Mouse (Mus musculus) cerebellum, adult (tissue): Measurements from ENCODE around the gene Opa1.

ENCODE experiments used
- ATAC-seq: cut with Nextera tagmentation; 2 replicates; pipeline ENCODE4 v1.9.2; 2017; ENCODE audit warnings: mild to moderate bottlenecking, moderate library complexity, mixed read lengths; ENCODE audit not compliant: insufficient number of reproducible peaks, low FRiP score, low TSS enrichment

The Opa1 gene

DNA sequence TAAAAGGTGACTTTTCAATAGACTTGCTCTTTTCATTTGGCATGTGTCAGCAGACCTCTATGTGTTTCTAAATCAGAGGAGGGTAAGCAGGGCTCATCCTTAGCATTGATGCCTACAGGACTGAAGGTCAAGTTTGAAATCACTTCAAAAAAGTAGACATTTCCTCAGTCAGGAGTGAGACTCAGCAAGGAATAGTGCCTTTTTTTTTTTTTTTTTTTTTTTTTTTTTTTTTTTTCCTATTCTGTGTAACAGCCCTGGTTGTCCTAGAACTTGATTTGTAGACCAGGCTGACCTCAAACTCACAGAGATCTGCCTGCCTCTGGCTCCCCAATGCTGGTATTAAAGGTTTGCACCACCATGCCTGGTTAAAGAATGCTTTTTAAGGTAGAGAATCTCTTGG, 67.1 kb downstream of the Opa1 start:
- ATAC-seq, result no peak

- no peak for ATAC-seq
Observed at GRCm38 (mm10) chr16:29656187-29656825, 77.2 kb downstream of the Opa1 start.

DNA sequence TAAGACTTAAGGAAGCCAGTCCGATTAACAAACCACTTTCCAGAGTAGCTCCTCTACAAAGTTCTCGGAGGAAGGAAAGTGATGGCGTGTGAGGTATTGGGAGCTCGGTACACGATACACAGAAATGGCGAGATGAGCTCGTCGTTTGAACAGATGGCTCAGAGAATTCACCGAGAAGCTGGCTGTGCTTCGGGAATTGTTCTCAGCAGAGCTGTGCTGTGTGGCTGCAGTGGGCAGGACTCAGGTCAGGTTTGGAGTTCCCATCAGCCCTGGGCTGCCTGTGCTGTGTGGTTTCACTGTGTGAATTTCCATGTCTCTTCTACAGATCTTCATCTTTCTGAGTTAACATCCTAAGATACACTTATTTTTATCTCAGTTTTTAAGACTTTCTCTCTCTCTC, 77.8 kb downstream of the Opa1 start:
- ATAC-seq, result no peak

GRCm38 (mm10) chr16:29657650-29658548, 78.8 kb downstream of the Opa1 start:
- ATAC-seq, result no peak

- ATAC-seq, result no peak
Observed at GRCm38 (mm10) chr16:29659101-29659810, 80.1 kb downstream of the Opa1 start.

DNA sequence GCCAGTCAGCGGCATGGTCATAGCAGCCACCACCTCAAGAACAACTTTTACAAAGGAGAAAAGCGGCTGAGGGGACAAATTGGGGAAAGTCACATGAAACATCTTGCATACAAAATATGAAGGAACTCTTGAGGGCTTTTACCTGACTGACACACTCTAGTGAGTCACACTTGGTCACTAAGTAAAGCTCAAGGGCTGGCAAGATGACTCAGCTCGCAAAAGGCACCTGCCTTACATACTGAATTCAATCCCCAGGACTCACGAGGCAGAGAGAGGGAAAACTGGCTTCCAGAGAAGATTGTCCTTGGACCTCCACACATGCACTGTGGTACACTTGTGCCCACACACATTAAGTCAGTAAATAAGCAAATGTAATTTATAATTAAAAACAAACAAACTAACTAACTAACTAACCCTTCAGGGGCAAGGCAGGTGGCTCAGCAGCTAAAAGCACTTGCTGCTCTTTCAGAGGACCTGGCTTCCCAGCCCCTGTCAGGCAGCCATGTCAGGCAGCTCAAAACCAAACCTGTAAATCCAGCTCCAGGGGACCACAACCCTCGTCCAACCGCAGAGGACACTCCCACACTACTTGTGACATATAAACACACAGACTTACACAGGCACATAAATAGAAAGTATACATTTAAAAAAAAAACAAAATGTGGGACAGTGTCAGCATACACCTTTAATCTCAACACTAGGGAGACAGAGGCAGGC, 84.1 kb downstream of the Opa1 start:
- ATAC-seq, result no peak

GRCm38 (mm10) chr16:29664392-29664791, 85.3 kb downstream of the Opa1 start:
- ATAC-seq, result no peak

DNA sequence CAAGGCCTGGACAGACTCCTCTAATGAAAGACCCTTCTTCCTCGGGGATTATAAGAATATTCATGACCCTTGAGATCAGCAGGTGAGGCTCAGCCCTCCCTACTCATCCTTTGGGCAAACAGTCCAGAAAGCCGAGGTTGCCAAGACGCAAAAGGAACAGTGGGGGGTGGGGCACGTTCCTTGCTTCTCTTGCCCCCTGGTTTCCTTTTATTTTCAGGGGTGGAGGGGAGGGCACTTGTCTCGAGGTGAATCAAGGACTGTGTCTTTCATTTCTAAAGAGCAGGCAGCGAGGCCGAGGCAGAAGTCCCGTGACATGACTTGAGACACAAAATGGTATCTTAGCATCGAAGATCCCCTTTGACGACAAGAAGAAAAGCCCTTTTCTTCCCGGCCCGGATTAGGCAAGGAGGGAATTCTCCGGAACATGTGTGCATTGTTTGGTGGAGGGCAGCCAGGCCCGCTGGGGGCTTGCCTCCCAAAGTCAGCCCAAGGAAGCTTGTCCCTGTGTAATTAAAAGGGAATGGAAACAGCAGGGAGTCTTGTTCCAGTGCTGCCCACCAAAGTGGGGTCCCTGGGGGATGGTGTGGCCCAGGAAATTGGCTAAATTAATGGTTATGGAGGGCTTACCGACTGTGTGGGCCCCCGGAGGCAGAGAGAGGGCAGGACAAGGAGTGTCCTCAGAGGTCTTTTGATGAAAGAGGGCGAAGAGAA, 88.0 kb downstream of the Opa1 start:
- ATAC-seq, result no peak

DNA sequence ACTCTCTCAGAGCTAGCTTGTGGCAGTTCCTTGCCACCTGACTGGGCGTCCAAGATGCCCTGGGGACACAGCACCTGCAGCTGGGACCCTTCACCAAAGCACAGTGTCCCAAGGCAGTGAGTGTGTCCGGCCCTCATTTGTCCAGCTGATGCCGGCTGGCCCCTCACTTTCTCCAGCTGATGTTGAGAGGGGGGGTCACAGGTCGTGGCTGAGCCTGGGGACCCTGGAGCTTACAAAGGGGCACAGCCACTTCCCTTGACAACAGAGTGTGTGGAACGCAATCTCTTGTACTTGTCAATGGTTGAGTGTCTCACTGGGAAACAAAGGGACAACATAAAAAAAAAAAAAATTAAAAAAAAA, 88.5 kb downstream of the Opa1 start:
- ATAC-seq, result no peak

GRCm38 (mm10) chr16:29668451-29668850, 89.3 kb downstream of the Opa1 start:
- ATAC-seq, result no peak

- ATAC-seq, result no peak
Observed at GRCm38 (mm10) chr16:29670806-29671205, 91.7 kb downstream of the Opa1 start.

DNA sequence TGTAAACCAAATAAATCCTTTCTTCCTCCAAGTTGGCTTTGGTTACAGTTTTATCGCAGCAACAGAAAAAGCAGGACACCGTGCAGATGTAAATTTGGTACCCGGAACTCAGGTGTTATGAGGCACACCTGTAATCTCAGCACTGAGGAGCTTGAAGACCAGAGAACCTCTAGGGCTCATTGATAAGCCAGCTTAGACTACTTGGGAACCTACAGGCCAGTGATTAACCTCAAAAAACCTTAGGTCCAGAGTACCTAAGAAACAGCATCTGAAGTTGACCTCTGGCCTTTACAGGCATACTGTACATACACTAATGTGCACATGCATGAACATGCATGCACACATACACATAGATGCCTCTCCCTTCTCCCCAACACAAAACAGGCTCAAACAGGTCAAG, 94.1 kb downstream of the Opa1 start:
- no peak for ATAC-seq

DNA sequence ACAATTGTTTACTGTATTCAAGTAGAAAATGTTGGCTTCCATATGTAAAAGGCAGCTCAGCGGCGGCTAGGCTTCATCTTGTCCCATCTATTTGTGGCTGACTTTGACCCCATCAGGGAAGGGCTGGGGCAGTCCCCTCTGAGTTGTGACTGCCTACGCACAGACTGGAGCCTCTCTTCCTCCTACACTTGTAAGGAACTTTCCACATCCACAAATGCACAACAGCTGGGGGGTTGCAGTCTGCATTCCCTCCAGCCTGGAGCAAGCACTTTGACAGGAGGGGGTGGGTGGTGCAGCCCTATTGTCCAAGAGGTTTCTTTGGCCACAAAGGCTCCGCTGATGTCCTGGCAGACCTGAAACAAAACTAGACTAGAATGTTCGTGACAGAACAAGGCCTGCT, 100.5 kb downstream of the Opa1 start:
- no peak for ATAC-seq

DNA sequence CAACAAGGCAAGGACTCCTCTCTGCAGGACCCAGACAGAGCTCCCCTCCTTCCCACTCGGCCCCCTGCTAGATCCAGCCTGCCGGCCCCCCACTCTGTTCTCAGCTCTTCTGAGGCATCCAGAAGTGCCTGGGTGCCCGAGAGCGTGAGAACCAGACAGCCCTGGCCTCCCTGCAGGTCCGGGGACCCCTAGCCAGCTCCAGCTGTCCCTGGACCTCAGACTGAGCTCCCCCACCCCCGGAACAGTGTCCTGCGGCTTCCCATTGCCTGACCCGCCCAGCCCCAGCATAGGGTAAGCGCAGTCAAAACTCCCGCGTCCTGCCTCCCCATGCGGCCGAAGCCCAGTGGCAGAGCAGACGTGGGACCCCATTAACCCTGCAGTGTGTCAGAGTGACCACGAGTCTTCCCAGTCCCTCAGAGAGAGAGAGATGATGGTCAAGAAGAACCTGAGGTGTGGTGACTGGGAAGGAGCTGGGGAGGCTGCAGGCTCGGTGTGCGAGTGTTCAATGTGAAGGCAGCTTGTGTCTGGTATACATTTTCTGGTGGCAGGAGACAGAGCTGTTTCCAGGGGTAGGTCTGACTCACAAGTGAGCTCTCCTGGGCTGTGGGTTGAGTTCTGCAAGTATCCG, 101.5 kb downstream of the Opa1 start:
- ATAC-seq, result no peak

DNA sequence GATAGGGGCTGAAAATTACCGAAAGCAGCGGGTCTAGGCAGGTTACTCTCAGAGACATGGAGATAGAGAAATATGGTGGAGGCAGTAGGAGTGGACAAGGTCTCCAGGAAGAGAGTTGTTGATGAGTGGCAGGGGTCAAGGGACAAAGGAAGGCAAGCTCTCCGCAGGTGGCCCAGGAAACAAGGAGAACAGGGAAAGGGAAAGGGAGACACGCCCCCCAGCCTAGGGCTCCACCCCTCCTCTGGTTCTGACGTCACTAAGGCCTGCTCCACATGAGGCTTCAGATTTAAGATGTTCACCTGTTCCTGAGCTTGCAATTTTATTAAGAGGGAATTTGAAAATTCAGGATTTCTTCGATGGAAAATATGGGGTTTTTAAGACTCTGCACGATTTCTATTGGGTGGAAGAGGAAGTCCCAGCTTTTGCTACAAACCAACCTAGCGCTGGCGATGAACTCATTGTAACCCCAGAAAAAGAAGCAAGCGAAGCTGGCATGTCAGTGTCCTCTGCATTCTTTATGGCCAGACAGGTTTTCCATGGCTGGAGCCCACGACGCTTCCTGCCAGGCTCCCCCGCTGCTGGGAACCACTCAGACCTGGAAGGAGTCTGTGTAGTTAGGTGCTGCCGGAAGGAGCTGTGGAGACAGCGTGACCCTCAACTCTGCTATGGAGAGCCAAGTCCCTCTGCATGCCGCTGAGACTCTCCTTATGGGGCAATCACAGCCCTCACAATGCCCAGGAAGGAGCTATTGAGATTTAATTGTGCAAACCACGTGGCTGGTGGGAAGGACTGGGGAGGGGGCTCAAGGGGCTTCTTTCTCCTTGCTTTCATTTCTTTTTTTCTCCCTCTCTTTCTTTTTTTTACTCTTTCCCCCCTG, 103.7 kb downstream of the Opa1 start:
- ATAC-seq, result no peak

DNA sequence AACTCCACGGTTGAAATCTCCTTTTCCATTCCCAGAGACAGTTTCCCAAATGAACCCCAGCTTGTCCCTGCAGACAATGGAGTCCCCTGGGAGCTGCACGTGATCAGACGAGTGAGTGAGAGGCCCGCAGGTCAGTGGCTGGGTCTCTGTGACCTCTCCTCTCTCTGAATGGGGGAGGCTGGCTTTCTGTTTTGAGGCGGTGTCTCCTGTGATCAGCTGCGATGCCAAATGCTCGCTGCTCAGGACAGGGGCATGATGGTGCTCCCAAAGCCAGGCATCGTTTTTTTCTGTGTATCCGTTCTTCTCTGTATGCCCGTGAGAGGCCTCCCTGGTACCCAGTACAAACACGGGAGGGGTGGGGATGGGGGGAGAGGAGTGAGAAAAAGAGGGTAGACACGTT, 104.4 kb downstream of the Opa1 start:
- ATAC-seq, result no peak

- no peak for ATAC-seq
Observed at GRCm38 (mm10) chr16:29684111-29684510, 105.0 kb downstream of the Opa1 start.

DNA sequence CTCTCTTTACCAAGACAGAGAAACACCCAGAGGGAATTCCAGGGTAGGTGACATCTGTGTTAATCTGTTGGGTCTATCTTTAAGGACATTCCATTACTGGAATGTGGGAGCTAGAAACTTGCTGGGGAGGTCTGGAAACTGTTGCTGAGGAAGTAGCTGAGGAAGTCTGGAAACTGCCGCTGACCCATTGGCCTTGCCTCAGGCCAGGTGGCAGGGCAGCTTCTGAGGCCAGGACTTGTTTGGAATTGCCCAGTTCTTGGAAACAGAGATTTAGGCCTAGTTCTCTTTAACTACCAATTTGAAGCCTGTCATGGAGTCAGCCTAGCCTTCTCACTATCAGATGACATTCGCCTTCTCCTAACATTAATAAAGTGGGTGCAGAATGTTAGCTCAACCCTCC, 105.5 kb downstream of the Opa1 start:
- ATAC-seq, result no peak

GRCm38 (mm10) chr16:29686141-29686540, 107.0 kb downstream of the Opa1 start:
- no peak for ATAC-seq
